In genomic region chr4:82511001-82511513, GRCm38 (mm10) we compare ENCODE assay signal across 8 mouse cellular contexts.
DNase-seq lines count a peak whose midpoint lies in the region; ATAC-seq lines count a peak whose summit lies in the region.

No protein-coding gene starts in this region.

- H3K27ac ChIP-seq in heart, embryonic 16.5 days (ENCODE audit: low read length) = peak overlapping the region; percentile 95
- H3K27ac ChIP-seq in neural tube, embryonic 11.5 days (ENCODE audit: low read depth, low read length) = peak overlapping the region; percentile 83

- peaks cover 25% of the 10 kb centered on the region for H3K4me1 ChIP-seq in heart, embryonic 16.5 days (ENCODE audit: control insufficient read depth, insufficient read depth, low read length)
- H3K4me1 ChIP-seq in neural tube, embryonic 11.5 days (ENCODE audit: control insufficient read depth, insufficient read depth, low read length) = peaks cover 47% of the 10 kb centered on the region

- peak; percentile 63 for DNase-seq in 3134 (ENCODE audit: extremely low read depth, insufficient read length, low spot score)
- DNase-seq in MN1 (ENCODE audit: low spot score) = peak; percentile 16
- peak; percentile 51 to 65 for DNase-seq in kidney, postnatal 36 days
- no peak for DNase-seq in neural tube, embryonic 11.5 days (ENCODE audit: low spot score)
- DNase-seq in urinary bladder, adult 2 months (ENCODE audit: low spot score) = no peak
- DNase-seq in gastrocnemius, adult 18-20 months (ENCODE audit: low spot score) = no peak
- DNase-seq in left cerebral cortex, adult 8-10 months (ENCODE audit: low spot score in 2 of 2) = no peak

- WGBS in heart, embryonic 16.5 days = 7% methylated on average over 16 of the region's 16 CpGs
- whole genome bisulfite sequencing in neural tube, embryonic 11.5 days = 3% methylated on average over 16 of the region's 16 CpGs

- H3K27me3 ChIP-seq in heart, embryonic 16.5 days (ENCODE audit: control insufficient read depth, insufficient read depth, low read length) = no peaks in the 10 kb centered on the region
- no peaks in the 10 kb centered on the region for H3K27me3 ChIP-seq in neural tube, embryonic 11.5 days (ENCODE audit: control insufficient read depth, insufficient read depth, low read length)

- no peaks in the 10 kb centered on the region for H3K36me3 ChIP-seq in heart, embryonic 16.5 days (ENCODE audit: control insufficient read depth, insufficient read depth)
- H3K36me3 ChIP-seq in neural tube, embryonic 11.5 days (ENCODE audit: control insufficient read depth, insufficient read depth, low read length) = no peaks in the 10 kb centered on the region

- H3K4me2 ChIP-seq in heart, embryonic 16.5 days (ENCODE audit: low read depth, low read length) = peak overlapping the region; percentile 83
- H3K4me2 ChIP-seq in neural tube, embryonic 11.5 days (ENCODE audit: low read depth) = peak overlapping the region; percentile 62

- peak overlapping the region; percentile 100 for H3K9ac ChIP-seq in heart, embryonic 16.5 days (ENCODE audit: low read length)
- H3K9ac ChIP-seq in neural tube, embryonic 11.5 days (ENCODE audit: low read length) = peak overlapping the region; percentile 6; the same call in 1 of the 2 replicates

- ATAC-seq in heart, embryonic 16.5 days (replicated peaks; ENCODE audit: extremely low read depth, insufficient read depth, low FRiP score) = no peak
- ATAC-seq in neural tube, embryonic 11.5 days (ENCODE audit: insufficient read depth, low FRiP score, low TSS enrichment) = no peak

- no peaks in the 10 kb centered on the region for H3K9me3 ChIP-seq in heart, embryonic 16.5 days (replicated peaks; ENCODE audit: control insufficient read depth, low read length)
- no peaks in the 10 kb centered on the region for H3K9me3 ChIP-seq in neural tube, embryonic 11.5 days (ENCODE audit: control insufficient read depth, low read length)

- H3K4me3 ChIP-seq in heart, embryonic 16.5 days (ENCODE audit: low read length) = peak overlapping the region; percentile 65
- peak overlapping the region; percentile 10; the same call in 1 of the 2 replicates for H3K4me3 ChIP-seq in neural tube, embryonic 11.5 days (ENCODE audit: low read depth, low read length)

Comparison
In these comparisons a context has a peak if more than half of its experiments do, and no peak if none do; other contexts are left out.
1. DNase-seq: peak in 3134 (single experiment), MN1 (single experiment) and kidney, postnatal 36 days (2 of 2); none in neural tube, embryonic 11.5 days (single experiment), urinary bladder, adult 2 months (single experiment), gastrocnemius, adult 18-20 months (single experiment) and left cerebral cortex, adult 8-10 months (0 of 2).